Mouse (Mus musculus): ENCODE data around the gene Pspc1.
"Not testable (repeated sequence)": the region's sequence is repeated elsewhere in the genome, so short reads cannot be mapped to it uniquely, and the experiment has no call there.

- TF ChIP-seq POLR2A (IDR thresholded peaks at IDR 0.05; ENCODE audit: control insufficient read depth, low read depth, low read length); CTCF (IDR thresholded peaks at IDR 0.05; ENCODE audit: control insufficient read depth, insufficient read depth, insufficient replicate concordance, low read depth, low read length): not testable (repeated sequence)
These were observed 13.0 kb downstream of the Pspc1 start for GRCm38 (mm10) chr14:56765117-56765516.

Data from testis, adult 2 months (tissue).